Mouse (Mus musculus) lung, postnatal 0 days (tissue): ENCODE results near the gene Mapk8ip1.

Experiments
- CTCF ChIP-seq: IDR thresholded peaks from 2 replicates; pipeline ENCODE4 v1.5.1; 2016; ENCODE audit warnings: antibody characterized with exemption, mild to moderate bottlenecking
- EP300 ChIP-seq: IDR thresholded peaks from 2 replicates; pipeline ENCODE4 v1.6.1; 2016; ENCODE audit warnings: antibody characterized with exemption, mild to moderate bottlenecking, control low read depth

GRCm38 (mm10) chr2:92347191-92347590, 53.9 kb downstream of the Mapk8ip1 start:
- TF ChIP-seq CTCF: no peak
- no peak for TF ChIP-seq EP300
